Mouse (Mus musculus): Measurements from ENCODE around the gene Tprn.
A peak's percentile ranks its signal among the peaks of the same experiment; 100 is the strongest.
"Not testable (repeated sequence)": the region's sequence is repeated elsewhere in the genome, so short reads cannot be mapped to it uniquely, and the experiment has no call there.

The Tprn gene

GRCm38 (mm10) chr2:25238106-25238505, 24.3 kb upstream of the Tprn start:
- no peak for DNase-seq

- DNase-seq = no peak
Observed at GRCm38 (mm10) chr2:25239766-25240165, 22.7 kb upstream of the Tprn start.

- no peak for DNase-seq
Observed at GRCm38 (mm10) chr2:25240310-25240709, 22.1 kb upstream of the Tprn start.

- DNase-seq = peak; percentile 89
Observed at GRCm38 (mm10) chr2:25240723-25241437, 21.5 kb upstream of the Tprn start.

GRCm38 (mm10) chr2:25241438-25241775, 21.0 kb upstream of the Tprn start:
- no peak for DNase-seq

GRCm38 (mm10) chr2:25242101-25242506, 20.3 kb upstream of the Tprn start, which contains the start of the genes Rnf208 and Cysrt1:
Gene Rnf208 (plus strand): TSS chr2:25242255.
Gene Cysrt1 (minus strand): TSS chr2:25242452.
- DNase-seq = peak; percentile 56

- DNase-seq = no peak
Observed at GRCm38 (mm10) chr2:25243342-25243741, 19.1 kb upstream of the Tprn start.

- DNase-seq = no peak
Observed at GRCm38 (mm10) chr2:25244144-25244543, 18.3 kb upstream of the Tprn start.

GRCm38 (mm10) chr2:25246183-25247072, 16.0 kb upstream of the Tprn start, which contains the start of gene AL732309.1:
Gene AL732309.1 (minus strand): TSS chr2:25246863.
- no peak for DNase-seq

- no peak for DNase-seq
Observed at GRCm38 (mm10) chr2:25252331-25252730, 10.1 kb upstream of the Tprn start.

GRCm38 (mm10) chr2:25255284-25255779, 7.1 kb upstream of the Tprn start, which contains the start of gene Tmem203:
Gene Tmem203 (plus strand): TSS chr2:25255439.
- DNase-seq = peak; percentile 94

GRCm38 (mm10) chr2:25256443-25257109, 5.8 kb upstream of the Tprn start:
- DNase-seq = peak; percentile 30

- not testable (repeated sequence) for DNase-seq
Observed at GRCm38 (mm10) chr2:25257250-25257649, 5.2 kb upstream of the Tprn start.

GRCm38 (mm10) chr2:25258887-25259286, 3.5 kb upstream of the Tprn start:
- DNase-seq = no peak

GRCm38 (mm10) chr2:25261870-25262269, 548 bp upstream of the Tprn start:
- no peak for DNase-seq

GRCm38 (mm10) chr2:25262795-25263622, 591 bp downstream of the Tprn start:
- peak; percentile 57 for DNase-seq

GRCm38 (mm10) chr2:25263623-25264285, 1.3 kb downstream of the Tprn start:
- no peak for DNase-seq

GRCm38 (mm10) chr2:25264286-25264660, 1.9 kb downstream of the Tprn start:
- DNase-seq = no peak

GRCm38 (mm10) chr2:25264851-25265250, 2.4 kb downstream of the Tprn start:
- DNase-seq = no peak

- no peak for DNase-seq
Observed at GRCm38 (mm10) chr2:25265897-25266656, 3.7 kb downstream of the Tprn start.

- no peak for DNase-seq
Observed at GRCm38 (mm10) chr2:25266720-25267119, 4.3 kb downstream of the Tprn start.
